Mouse (Mus musculus) erythroblast, embryonic 14.5 days (primary cell): ENCODE measurements around the gene Umad1. TPM values are rescaled to one million over a fixed set of nuclear protein-coding genes. Genes with fewer than 3 reads are reported as not detected.

ENCODE experiments used
- H3K27me3 ChIP-seq: 2 replicates; pipeline ENCODE4 v1.6.1; 2012; ENCODE audit warnings: inconsistent platforms; ENCODE audit not compliant: control insufficient read depth
- H3K36me3 ChIP-seq: 2 replicates; pipeline ENCODE4 v1.6.1; 2012; ENCODE audit warnings: mild to moderate bottlenecking, inconsistent platforms; ENCODE audit not compliant: control insufficient read depth
- H3K4me1 ChIP-seq: 2 replicates; pipeline ENCODE4 v1.6.1; 2012; ENCODE audit warnings: inconsistent platforms; ENCODE audit not compliant: control insufficient read depth
- H3K4me3 ChIP-seq: replicated peaks from 2 replicates; pipeline ENCODE3; 2012; ENCODE audit warnings: moderate library complexity, mild to moderate bottlenecking, inconsistent platforms
- H3K9me3 ChIP-seq: 2 replicates; pipeline ENCODE4 v1.6.1; 2012; ENCODE audit warnings: low read length, inconsistent platforms, mixed read lengths; ENCODE audit not compliant: control insufficient read depth
- GATA1 ChIP-seq: IDR thresholded peaks from 2 replicates; pipeline ENCODE4 v1.6.1; 2012; ENCODE audit warnings: low read length, inconsistent platforms, mixed read lengths
- TAL1 ChIP-seq: IDR thresholded peaks from 3 replicates; pipeline ENCODE4 v1.6.1; 2012; ENCODE audit warnings: low read length, inconsistent platforms, mixed read lengths
- polyA plus RNA-seq: library from polyadenylated mRNA; stranded (reverse); fragments of >175 nt; gene quantifications from 2 replicates; pipeline ENCODE4 v1.2.3, GENCODE M21; 2012

Umad1 gene
- polyA plus RNA-seq, 1 experiment = 0.62 TPM

DNA sequence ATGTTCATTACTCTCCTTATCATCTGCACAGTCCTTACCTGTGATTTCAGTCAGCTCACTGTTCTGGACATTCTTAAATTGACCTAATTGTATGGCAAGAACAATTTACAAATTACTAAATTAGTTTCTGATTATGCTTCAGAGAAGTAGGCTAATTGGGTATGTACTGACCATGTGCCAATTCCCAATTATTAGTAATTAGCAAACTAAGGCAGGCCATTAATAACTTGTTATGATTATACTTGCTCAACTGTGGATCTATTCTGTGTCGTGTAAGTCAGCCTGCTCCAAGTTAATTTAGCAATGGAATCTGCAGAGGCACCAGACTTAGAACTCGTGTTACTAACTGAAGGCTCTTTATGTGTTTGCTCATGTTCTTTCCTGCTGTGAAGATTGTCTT is 114.0 kb downstream of the Umad1 start:
- Histone ChIP-seq H3K36me3 (peaks cover 11% of the 10 kb centered on the region), H3K9me3 (no peaks in the 10 kb centered on the region), H3K4me3 (no peak overlapping the region), H3K27me3 (no peaks in the 10 kb centered on the region), H3K4me1 (peaks cover 5% of the 10 kb centered on the region)
- TF ChIP-seq TAL1 (no peak), GATA1 (no peak)

DNA sequence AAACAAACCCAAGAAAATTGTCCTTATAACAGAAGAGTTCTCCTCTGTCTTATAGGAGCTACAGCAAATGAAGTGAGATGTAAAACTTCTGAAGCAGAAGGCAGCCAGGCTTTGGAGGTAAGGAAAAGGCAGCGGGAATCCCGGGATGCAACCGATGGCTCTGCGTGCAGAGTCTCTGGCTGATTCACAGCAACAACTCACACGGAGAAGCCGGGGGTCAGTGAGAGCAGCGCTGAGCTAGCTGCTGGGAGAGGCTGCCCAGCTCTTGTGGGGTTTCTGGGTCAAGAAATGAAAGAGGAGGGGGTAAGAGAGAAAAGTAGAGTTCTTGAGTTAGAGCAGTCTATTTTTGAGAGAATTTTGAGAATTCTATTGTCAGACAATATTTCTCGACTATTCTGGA is 114.8 kb downstream of the Umad1 start:
- Histone ChIP-seq H3K4me1 (peaks cover 5% of the 10 kb centered on the region), H3K36me3 (peaks cover 13% of the 10 kb centered on the region), H3K9me3 (no peaks in the 10 kb centered on the region), H3K4me3 (no peak overlapping the region), H3K27me3 (no peaks in the 10 kb centered on the region)
- TF ChIP-seq TAL1 = no peak
- no peak for TF ChIP-seq GATA1

DNA sequence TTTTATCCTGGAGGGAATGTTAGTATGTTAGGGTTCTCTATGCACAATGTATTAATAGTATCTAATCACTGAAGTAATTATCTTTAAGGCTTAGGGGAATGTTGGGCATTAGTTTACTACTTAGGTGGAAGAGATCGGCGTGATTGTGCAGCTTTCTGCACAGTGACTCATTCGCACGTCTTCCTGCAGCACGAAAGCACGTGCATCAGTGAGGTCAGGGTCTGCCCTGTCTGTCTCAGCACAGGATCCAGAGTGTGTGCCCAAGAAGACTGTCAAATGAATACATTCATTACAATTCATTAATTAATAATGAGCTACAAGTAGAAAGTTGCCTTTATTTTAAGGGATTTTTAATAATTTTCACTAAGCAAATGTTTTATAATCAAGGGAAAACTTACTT is 115.2 kb downstream of the Umad1 start:
- TF ChIP-seq TAL1 (no peak), GATA1 (no peak)
- peaks cover 15% of the 10 kb centered on the region for H3K36me3 ChIP-seq
- H3K9me3 ChIP-seq = no peaks in the 10 kb centered on the region
- no peaks in the 10 kb centered on the region for H3K27me3 ChIP-seq
- peaks cover 5% of the 10 kb centered on the region for H3K4me1 ChIP-seq
- no peak overlapping the region for H3K4me3 ChIP-seq

- Histone ChIP-seq H3K36me3 (peaks cover 15% of the 10 kb centered on the region), H3K27me3 (no peaks in the 10 kb centered on the region), H3K4me1 (peaks cover 5% of the 10 kb centered on the region), H3K9me3 (no peaks in the 10 kb centered on the region), H3K4me3 (no peak overlapping the region)
- no peak for TF ChIP-seq GATA1
- no peak for TF ChIP-seq TAL1
These were observed 115.6 kb downstream of the Umad1 start for GRCm38 (mm10) chr6:8374712-8375111.

GRCm38 (mm10) chr6:8376351-8376750 is 117.3 kb downstream of the Umad1 start:
- no peak for TF ChIP-seq TAL1
- no peak for TF ChIP-seq GATA1
- Histone ChIP-seq H3K36me3 (peaks cover 15% of the 10 kb centered on the region), H3K4me3 (no peak overlapping the region), H3K9me3 (no peaks in the 10 kb centered on the region), H3K27me3 (no peaks in the 10 kb centered on the region), H3K4me1 (peaks cover 5% of the 10 kb centered on the region)

- Histone ChIP-seq H3K4me1 (peaks cover 5% of the 10 kb centered on the region), H3K27me3 (no peaks in the 10 kb centered on the region), H3K36me3 (peaks cover 11% of the 10 kb centered on the region), H3K9me3 (no peaks in the 10 kb centered on the region), H3K4me3 (no peak overlapping the region)
- TF ChIP-seq GATA1 (no peak), TAL1 (no peak)
These were observed 118.6 kb downstream of the Umad1 start for GRCm38 (mm10) chr6:8377667-8378066.

DNA sequence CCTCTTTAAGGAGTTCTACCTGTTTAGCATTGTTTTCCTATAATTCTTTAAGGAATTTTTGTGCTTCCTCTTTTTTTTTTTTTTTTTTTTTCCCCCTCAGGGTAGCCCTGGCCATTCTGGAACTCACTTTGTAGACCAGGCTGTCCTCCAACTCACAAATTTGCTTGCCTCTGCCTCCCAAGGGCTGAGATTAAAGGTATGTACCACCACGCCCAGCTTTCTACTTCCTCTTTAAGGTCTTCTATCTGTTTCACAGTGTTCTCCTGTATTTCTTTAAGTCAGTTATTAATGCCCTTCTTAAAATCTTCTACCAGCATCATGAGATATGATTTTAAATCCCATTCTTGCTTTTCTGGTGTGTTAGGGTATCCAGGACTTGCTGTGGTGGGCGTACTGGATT is 130.2 kb downstream of the Umad1 start:
- Histone ChIP-seq H3K4me1 (peaks cover 13% of the 10 kb centered on the region), H3K27me3 (no peaks in the 10 kb centered on the region), H3K4me3 (no peak overlapping the region), H3K36me3 (no peaks in the 10 kb centered on the region), H3K9me3 (no peaks in the 10 kb centered on the region)
- TF ChIP-seq TAL1 (no peak), GATA1 (no peak)

GRCm38 (mm10) chr6:8390296-8390695 is 131.2 kb downstream of the Umad1 start:
- H3K4me1 ChIP-seq = peaks cover 18% of the 10 kb centered on the region
- no peak for TF ChIP-seq GATA1
- no peak for TF ChIP-seq TAL1
- no peaks in the 10 kb centered on the region for H3K9me3 ChIP-seq
- H3K27me3 ChIP-seq = no peaks in the 10 kb centered on the region
- H3K4me3 ChIP-seq = no peak overlapping the region
- H3K36me3 ChIP-seq = no peaks in the 10 kb centered on the region

GRCm38 (mm10) chr6:8390935-8391334 is 131.8 kb downstream of the Umad1 start:
- Histone ChIP-seq H3K27me3 (no peaks in the 10 kb centered on the region), H3K9me3 (no peaks in the 10 kb centered on the region), H3K4me1 (peaks cover 18% of the 10 kb centered on the region), H3K4me3 (no peak overlapping the region), H3K36me3 (no peaks in the 10 kb centered on the region)
- TF ChIP-seq GATA1 (no peak), TAL1 (no peak)

DNA sequence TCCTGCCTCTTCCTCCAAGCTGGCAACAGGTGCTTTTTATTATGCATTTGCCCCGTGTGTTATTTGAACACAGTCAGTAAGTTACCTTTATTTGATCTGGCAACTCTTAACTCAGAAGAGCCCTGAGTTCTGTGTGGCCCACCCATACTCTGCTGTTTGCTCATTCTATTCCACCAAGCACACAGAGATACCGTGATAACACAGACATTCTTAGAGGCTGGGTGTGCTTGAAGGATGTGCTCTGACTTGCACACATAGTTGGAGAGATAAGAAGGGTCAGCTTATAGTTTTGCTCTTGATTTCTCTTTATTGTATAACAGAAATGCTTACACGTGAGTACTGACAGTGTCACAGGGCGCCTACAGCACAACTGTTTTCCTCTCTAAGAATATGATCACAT is 133.9 kb downstream of the Umad1 start:
- Histone ChIP-seq H3K36me3 (no peaks in the 10 kb centered on the region), H3K9me3 (no peaks in the 10 kb centered on the region), H3K4me1 (peaks cover 20% of the 10 kb centered on the region), H3K27me3 (no peaks in the 10 kb centered on the region), H3K4me3 (no peak overlapping the region)
- TF ChIP-seq TAL1 (no peak), GATA1 (no peak)
